Mouse (Mus musculus): ENCODE results near the gene Gm20431.

Gm20431 gene

GRCm38 (mm10) chr2:167661270-167662203 is at the start of gene Gm20431:
Gene Gm20431 (minus strand): TSS chr2:167661496.
- peak; percentile 94 for DNase-seq (ENCODE audit: low spot score)

GRCm38 (mm10) chr2:167710574-167710973 is 49.3 kb upstream of the Gm20431 start:
- no peak for DNase-seq (ENCODE audit: low spot score)

- DNase-seq (ENCODE audit: low spot score), result no peak
Observed at GRCm38 (mm10) chr2:167709969-167710368, 48.7 kb upstream of the Gm20431 start.

- no peak for DNase-seq (ENCODE audit: low spot score)
Observed at GRCm38 (mm10) chr2:167708373-167708772, 47.1 kb upstream of the Gm20431 start.

DNA sequence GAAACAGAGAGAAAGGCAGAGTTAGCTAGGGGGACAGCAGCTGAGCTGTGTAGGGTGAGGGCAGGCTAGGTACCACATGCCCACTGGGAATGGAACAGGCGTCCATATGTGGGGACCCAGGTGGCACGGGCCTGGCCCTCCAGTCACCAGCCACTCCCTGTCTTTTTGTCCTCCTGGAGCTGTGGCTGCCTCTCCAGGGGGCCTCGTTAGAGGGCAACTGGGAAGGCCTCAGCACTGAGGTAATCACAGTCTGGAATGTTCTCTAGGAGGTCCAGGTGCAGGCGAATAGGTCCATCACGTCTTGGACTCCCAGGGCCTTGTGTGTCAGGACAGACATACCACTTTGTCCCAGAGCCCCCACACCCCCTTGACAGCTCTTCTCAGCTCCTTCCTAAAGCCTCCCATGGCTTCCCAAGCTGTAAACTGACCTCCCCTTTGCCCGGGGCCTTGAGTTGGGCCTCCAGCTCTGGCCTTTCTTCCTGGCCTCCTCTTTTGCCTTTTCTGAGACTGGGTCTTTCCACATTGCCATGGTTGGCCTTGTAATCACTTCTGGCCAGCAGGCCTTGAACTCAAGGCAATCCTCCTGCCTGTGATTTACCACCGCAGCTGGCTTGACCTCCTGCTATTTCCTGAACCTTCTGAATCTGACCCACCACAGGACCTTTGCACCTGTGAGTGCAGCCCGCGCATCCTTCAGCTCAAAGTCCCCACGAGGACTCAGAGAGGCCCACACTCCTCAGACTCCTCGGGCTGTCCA is 45.1 kb upstream of the Gm20431 start:
- no peak for DNase-seq (ENCODE audit: low spot score)

DNA sequence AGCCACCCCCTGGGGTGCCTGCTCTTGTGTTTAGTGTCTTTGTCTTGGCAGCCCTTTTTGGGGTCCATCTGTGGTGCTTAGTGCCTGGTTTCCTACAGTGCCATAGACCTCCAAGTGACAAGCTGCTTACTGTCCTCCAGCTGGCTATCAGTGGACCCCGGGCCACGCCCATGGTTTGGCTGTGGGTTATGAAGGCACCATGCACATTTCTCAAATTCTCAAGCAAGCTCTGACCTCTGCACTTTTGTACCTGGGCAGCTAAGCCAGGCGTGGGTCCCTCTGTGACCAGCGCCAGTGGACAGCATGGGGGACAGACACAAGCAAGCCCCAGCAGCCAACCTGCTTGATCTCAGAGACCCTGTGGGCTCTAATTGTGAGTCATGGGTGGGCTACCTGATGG is 43.1 kb upstream of the Gm20431 start:
- no peak for DNase-seq (ENCODE audit: low spot score)

GRCm38 (mm10) chr2:167702126-167702525 is 40.8 kb upstream of the Gm20431 start:
- no peak for DNase-seq (ENCODE audit: low spot score)

DNA sequence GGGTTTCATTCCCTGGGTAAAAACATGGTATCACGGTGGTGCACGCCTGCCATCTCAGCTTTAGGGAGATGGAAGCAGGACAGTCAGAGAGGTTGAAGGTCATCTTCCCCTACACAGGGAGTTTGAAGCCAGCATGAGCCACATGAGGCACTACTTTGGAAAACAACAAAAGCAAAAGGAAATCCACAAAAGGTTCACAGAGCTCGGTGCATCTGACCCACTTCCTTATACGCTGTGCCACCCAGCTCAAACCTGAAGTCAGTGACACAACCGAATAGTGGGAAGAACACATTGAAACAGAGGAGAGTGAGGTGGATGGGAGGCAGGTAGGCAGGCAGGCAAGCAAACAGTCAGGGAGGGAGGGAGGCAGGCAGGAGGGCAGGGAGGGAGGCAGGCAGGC is 40.2 kb upstream of the Gm20431 start:
- no peak for DNase-seq (ENCODE audit: low spot score)

DNA sequence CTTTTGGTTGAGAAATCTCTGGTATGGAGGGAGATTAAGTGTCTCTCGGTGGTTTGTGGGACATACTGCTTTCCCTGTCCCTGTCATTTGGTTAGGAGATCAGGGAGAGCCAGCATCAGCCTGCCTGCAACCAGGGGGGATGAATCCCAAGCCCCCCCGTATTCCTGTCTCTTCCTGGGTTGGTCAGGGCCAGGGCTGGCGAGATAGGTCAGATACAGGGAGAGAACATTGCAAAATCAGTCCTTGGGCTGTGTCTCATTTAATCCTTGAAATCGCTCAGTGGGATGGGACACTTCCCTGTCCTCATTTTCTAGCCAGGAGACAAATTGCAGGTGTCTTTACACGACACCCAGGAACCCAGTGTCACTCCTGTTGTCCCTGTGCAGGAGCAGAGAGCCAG is 38.7 kb upstream of the Gm20431 start:
- no peak for DNase-seq (ENCODE audit: low spot score)

DNA sequence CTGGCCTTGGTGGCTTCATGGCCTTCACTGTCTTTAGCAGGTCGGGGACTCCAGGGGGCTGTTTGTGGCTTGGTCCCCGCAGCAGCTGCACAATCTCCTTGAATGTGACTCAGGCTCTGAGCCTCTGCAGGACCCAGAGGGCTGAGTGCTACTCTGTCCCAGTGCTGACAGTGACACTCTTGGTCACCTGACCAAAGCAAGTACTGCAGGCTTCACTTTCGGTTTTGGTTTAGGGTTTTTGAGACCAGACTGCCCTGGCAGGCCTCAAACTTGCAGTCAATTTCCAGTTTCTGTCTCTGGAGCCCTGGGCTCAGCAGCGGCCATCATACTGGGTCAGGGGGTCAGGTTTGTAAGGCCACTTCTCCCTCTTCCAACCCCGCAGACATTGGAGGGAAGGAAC is 36.6 kb upstream of the Gm20431 start:
- no peak for DNase-seq (ENCODE audit: low spot score)

DNA sequence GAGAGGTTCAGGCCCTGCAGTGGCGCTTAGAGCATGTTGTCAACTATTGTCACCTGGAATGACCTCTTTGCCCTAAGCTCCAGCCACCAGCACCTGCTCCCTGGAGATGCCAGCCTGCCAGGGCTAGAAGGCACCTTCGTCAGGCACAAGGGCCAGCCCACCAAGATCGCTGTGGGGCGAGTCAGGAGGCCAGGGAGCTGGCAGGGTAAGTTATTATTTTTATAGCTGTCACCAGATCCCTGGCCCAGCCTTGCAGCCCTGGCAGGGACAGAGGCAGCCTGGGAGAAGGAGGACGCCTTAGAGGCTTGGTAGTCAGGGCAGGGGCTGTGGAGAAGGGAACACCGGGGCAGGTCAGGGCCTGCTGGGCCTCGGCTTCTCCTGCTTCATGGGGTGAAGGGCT is 34.8 kb upstream of the Gm20431 start:
- DNase-seq (ENCODE audit: low spot score), result no peak

- no peak for DNase-seq (ENCODE audit: low spot score)
Observed at GRCm38 (mm10) chr2:167695491-167695890, 34.2 kb upstream of the Gm20431 start.

DNA sequence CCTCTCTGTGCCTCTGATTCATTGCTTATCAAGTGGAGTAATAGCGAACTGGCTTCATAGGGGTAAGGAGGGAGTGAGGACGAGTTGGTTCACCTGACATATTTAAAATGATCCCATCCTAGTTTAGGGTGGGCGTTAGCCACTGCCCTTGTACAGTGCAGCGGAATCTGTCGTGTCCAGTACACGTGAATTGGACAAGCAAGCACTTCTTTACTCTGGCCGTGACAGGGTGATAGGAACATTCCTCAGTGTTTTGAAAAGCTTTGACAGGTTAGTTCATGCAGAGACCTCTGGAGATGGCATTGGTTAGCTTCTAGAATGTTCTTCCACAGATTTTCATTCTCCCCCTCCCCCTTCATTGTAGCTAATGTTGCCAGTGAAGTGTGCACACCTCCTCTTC is 33.7 kb upstream of the Gm20431 start:
- no peak for DNase-seq (ENCODE audit: low spot score)

- DNase-seq (ENCODE audit: low spot score), result no peak
Observed at GRCm38 (mm10) chr2:167694244-167694643, 32.9 kb upstream of the Gm20431 start.

DNA sequence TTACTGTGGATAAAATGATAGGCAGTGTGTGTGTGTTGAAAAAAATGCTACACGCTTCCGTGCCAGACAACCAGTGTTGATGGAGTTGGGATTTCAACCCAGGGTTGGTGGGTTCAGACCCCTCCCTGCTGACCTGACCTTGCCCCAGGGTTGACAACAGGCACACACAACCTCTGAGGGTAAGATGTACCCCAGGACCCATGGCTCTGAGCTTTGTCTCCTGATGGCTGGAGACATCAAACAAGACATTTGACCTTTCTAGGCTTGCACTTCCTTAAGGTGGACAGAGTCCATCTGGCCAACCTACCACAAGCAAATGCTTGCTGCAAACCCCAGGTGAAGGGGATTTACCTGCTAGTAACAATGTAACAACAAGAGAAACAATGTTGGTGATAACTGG is 32.2 kb upstream of the Gm20431 start:
- no peak for DNase-seq (ENCODE audit: low spot score)

DNA sequence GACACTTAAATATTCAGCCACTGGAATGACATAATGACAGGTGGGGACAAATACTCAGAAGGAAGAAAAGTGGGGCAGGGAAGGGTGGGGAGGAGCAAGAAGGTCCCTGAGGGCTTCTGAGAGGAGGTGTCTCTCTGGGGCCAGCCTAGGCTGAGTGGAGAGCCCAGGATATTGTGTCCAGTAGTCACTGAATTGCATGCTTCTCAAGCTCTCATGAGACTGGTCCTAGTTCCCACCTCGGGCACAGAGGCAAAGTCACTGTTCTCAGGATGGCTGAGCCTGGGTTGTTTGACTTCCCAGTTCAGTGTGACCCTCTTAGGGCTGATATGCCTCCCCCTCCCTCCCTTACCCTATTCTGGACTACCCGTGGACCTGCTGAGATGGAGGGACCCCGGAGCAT is 31.5 kb upstream of the Gm20431 start:
- DNase-seq (ENCODE audit: low spot score), result no peak

DNA sequence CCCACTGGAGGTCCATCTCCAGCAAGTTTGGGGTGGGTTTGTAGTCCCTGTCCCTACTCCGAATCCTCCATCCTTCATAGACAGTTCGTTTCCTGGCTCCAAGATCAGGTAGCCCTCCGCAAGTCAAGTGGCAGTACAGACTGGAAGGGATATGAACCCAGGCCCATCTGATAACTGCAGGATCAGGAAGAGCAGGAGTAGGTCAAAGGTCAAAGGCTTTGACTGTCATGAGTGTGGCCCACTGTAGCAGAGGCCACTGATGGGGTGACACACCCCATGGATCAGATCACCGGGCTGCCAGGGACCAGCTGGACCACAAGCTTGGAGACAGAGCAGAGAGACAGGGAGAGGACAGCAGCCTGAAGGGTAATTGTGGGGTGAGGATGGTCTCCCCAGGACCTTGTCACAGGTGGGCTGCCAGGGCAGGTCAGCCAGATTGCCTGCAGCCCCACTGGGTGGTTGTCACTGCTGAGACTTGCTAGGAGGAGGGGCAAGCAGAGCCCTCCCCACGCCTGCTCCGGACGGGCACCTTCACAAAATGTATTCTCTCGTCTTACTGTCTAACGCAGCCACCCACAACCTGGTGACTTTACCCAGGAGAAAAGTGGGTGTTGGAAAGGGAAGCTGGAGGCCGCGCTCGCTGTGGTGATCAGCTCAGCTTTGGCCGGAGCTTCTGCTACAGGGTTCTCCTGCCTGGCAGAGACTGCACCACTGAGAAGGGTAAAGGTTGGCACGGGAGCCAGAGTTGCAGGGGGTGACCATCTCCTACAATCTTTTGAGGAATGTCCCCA is 30.8 kb upstream of the Gm20431 start:
- no peak for DNase-seq (ENCODE audit: low spot score)

DNA sequence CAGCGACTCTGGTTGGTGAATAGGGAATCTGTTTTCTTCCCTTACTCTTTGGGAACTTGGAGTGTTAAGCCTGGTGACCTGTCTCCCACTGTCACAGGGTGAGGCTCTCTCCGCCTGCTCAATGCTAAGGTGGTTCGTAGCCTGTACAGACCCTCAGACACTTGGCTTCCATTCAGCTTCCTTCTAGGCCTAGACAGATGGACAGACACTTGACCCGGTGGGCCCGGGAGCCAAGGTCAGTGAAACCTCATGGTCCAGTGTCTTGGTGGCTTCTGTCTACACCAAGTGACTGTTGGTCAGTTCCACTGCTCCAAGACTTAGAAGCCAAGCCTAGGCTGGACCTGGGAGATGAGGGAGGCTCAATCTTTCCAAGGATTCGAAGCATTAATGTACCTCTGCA is 30.1 kb upstream of the Gm20431 start:
- no peak for DNase-seq (ENCODE audit: low spot score)

GRCm38 (mm10) chr2:167690962-167691311 is 29.6 kb upstream of the Gm20431 start:
- DNase-seq (ENCODE audit: low spot score), result no peak

- no peak for DNase-seq (ENCODE audit: low spot score)
Observed at GRCm38 (mm10) chr2:167690219-167690961, 29.1 kb upstream of the Gm20431 start.

DNA sequence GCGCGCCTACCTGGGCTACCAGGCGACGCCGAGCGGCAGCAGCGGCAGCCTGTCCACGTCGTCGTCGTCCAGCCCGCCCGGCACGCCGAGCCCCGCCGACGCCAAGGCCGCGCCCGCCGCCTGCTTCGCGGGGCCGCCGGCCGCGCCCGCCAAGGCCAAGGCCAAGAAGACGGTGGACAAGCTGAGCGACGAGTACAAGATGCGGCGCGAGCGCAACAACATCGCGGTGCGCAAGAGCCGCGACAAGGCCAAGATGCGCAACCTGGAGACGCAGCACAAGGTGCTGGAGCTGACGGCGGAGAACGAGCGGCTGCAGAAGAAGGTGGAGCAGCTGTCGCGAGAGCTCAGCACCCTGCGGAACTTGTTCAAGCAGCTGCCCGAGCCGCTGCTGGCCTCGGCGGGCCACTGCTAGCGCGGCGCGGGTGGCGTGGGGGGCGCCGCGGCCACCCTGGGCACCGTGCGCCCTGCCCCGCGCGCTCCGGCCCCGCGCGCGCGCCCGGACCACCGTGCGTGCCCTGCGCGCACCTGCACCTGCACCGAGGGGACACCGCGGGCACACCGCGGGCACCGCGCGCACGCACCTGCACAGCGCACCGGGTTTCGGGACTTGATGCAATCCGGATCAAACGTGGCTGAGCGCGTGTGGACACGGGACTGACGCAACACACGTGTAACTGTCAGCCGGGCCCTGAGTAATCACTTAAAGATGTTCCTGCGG is 28.4 kb upstream of the Gm20431 start, which contains the start of gene Tmem189:
TSS of gene Tmem189 (minus strand) at position 322 of the 718 bp plus-strand sequence.
- peak; percentile 74 for DNase-seq (ENCODE audit: low spot score)
